Mouse (Mus musculus): Measurements from ENCODE around the gene Cyb561d2. TPM values are rescaled to one million over a fixed set of nuclear protein-coding genes. Genes with fewer than 3 reads are reported as not detected.
"Not testable (repeated sequence)": the region's sequence is repeated elsewhere in the genome, so short reads cannot be mapped to it uniquely, and the experiment has no call there.

The Cyb561d2 gene
- polyA plus RNA-seq, 1 experiment from 2014 or later: 21.0 TPM

DNA sequence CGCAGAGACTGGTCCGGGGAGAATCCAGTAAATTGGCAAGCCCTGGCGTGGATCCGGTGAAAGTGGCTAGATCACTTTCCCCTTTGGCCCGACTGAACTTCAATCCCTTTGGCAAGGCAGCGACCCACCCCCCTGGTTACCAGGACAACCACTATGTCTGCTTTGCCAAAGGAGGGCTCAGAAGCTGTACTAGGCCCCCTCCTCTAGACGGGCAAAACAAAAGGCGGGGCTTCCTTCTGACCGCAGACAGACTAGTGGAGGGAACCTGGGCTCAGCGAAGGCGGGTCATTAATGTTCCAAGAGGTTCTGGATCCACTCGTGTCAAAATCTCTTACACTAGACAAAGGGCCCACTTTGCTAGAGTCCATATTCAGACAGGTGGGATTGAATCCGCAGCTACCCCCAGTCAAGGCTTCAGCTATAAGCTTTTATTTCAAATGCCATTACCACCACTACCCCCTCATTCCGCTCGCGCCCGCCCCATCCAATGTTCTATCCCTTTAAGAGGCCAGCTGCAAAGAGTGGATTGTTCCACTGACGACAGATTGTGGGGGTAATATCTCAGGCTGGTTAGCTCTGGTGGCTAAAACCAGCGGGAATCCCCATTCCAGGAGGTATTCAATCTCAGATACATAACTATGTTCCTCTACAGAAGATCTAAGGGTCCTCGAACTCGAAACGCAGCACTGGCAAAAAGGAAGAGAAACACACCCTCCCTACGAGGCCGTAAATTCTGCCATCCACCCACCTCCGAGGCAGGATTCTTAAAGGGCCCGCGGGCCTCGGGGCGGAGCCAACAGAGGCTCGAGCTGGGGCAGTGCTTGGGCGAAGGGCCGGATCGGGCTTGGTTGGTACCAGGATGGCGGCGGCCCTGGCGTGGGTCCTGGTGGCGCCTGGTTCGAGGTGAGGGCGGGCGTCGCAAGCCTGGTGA is 26.6 kb upstream of the Cyb561d2 start:
- DNase-seq (ENCODE audit: extremely low spot score, low spot score): peak; percentile 90
- peak overlapping the region; percentile 94 for H3K27ac ChIP-seq
- H3K4me3 ChIP-seq: peak overlapping the region; percentile 93
- peaks cover 2% of the 10 kb centered on the region; the same call in 1 of the 2 replicates for H3K9me3 ChIP-seq
- H3K27me3 ChIP-seq (ENCODE audit: poor library complexity, severe bottlenecking): no peaks in the 10 kb centered on the region
- peaks cover 78% of the 10 kb centered on the region for H3K4me1 ChIP-seq
- peaks cover 63% of the 10 kb centered on the region for H3K36me3 ChIP-seq (replicated peaks)
- under 1% methylated on average over 41 of the region's 41 CpGs for WGBS

DNA sequence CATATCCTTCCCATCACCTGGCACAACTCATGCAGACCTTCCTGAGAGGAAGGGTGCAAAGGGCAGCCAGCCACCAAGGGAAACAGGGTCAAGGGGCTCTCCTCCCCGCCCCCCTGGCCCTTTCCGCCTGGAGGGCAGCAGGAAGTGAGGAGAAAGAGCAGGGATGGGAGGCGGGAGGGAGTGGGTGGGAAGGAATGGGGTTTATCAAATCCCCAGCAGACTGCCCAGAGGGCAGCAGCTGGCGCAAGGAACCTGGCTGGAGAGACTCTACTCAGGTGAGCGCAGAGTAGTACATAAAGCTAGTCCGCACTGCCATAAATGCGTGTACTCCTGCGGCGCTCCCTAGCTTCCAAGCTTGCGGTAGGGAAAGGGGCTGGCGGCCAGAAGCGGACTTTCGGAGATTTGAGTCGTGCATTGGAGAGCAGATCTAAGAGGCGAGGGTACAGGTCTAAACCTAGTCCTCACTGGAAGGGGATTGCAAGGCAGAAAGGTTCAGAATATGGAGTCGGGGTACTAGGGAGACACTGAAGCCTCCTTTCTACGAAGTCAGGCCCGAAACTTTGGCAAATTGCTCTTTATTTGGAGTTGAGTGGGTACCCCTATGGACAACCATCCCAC is 25.8 kb upstream of the Cyb561d2 start, which contains the start of gene Hyal2:
Hyal2 (plus strand) TSS at position 244 of the 618 bp plus-strand sequence.
- no peak for DNase-seq (ENCODE audit: extremely low spot score, low spot score)
- WGBS: 4% methylated on average over 18 of the region's 18 CpGs
- Histone ChIP-seq H3K36me3 (replicated peaks) (peaks cover 55% of the 10 kb centered on the region), H3K27ac (peak within 1 kb of the TSS; percentile 94), H3K4me3 (peak within 1 kb of the TSS; percentile 93), H3K27me3 (ENCODE audit: poor library complexity, severe bottlenecking) (no peaks in the 10 kb centered on the region), H3K4me1 (peaks cover 86% of the 10 kb centered on the region), H3K9me3 (no peaks in the 10 kb centered on the region)

DNA sequence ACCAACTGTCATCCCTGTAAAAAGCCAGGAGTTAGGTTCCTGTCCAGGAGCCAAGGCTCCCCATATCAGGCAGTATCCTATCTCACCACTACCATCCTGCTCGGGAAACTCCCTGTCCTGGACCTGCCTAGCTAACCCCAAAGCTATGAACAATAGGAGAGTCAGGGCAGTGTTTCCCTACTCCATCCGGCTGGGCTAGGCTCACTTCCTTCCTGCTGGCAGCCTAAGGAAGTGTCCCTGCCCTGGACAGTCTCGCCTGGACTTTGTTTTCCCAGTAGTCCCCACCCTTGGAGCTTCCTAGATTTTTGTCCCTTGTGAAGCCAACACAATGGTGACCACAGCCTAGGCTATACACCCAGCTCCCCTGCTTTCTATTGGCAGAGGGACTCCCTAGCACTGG is 24.9 kb upstream of the Cyb561d2 start:
- H3K9me3 ChIP-seq: no peaks in the 10 kb centered on the region
- H3K36me3 ChIP-seq (replicated peaks): peaks cover 53% of the 10 kb centered on the region
- H3K4me1 ChIP-seq: peaks cover 88% of the 10 kb centered on the region

DNA sequence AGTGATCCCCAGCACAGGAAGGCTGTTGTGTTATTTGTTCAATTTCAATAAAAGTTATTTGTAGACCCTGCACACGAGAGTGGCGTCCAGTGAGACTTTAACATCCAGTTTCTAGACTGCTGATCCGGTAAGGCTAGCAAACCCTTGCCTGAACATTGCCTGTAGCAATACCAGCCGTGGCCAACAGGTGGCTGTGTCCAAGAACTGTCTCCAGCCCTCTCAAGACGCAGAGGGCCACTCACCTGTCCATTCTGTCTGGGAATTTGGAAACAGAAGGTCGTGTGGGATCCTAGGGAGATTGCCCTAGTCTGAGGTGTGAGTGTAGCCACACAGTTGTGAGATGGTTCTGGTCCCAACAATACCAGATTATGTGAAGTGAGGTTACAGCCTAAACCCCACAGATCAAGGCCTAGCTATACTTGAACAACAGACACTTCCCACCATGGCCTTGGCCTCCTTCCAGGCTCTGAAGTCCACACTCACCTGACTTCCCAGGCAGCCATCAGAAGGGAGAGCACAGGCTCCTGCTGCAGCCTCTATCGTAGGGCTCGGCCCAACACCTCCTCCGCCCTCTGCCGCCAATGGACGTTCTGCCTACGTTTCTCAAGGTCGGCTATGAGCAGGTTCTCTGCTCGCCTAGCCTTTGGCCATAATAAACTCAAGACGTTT is 24.2 kb upstream of the Cyb561d2 start:
- Histone ChIP-seq H3K36me3 (replicated peaks) (peaks cover 53% of the 10 kb centered on the region), H3K27ac (peak overlapping the region; percentile 65; the same call in 1 of the 2 replicates), H3K4me1 (peaks cover 82% of the 10 kb centered on the region), H3K4me3 (peak overlapping the region; percentile 93; the same call in 1 of the 2 replicates), H3K9me3 (no peaks in the 10 kb centered on the region), H3K27me3 (ENCODE audit: poor library complexity, severe bottlenecking) (no peaks in the 10 kb centered on the region)
- WGBS: 61% methylated on average over 15 of the region's 15 CpGs
- peak; percentile 80 for DNase-seq (ENCODE audit: extremely low spot score, low spot score)

More for the DNA sequence above, 24.9 kb upstream of the Cyb561d2 start:
- Histone ChIP-seq H3K27ac (peak overlapping the region; percentile 94), H3K4me3 (peak overlapping the region; percentile 93), H3K27me3 (ENCODE audit: poor library complexity, severe bottlenecking) (no peaks in the 10 kb centered on the region)
- 65% methylated on average over 3 of the region's 3 CpGs for WGBS
- no peak for DNase-seq (ENCODE audit: extremely low spot score, low spot score)

DNA sequence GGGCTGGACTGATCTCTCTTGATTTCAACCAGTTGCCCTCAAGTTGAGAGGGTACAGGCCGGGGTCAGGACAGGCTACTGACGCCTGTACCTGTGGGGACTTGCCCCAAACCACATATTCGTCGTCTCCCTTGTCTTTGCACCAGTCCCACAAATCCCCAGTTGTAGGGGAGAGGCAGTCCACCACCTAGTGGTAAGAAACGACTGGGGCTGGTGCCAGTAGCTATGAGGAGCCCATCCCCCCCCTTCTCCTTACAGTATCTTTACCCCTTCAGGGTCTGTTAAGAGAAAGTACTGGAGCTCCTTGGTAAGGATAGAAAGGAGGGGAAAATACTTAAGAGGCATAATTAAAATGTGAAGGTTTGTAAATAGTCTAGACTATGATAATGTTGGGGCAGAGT is 23.6 kb upstream of the Cyb561d2 start:
- H3K27ac ChIP-seq; H3K9me3 ChIP-seq; DNase-seq (ENCODE audit: extremely low spot score, low spot score); H3K27me3 ChIP-seq (ENCODE audit: poor library complexity, severe bottlenecking): not testable (repeated sequence)
- Histone ChIP-seq H3K36me3 (replicated peaks) (peaks cover 53% of the 10 kb centered on the region), H3K4me1 (peaks cover 75% of the 10 kb centered on the region), H3K4me3 (peak overlapping the region; percentile 93; the same call in 1 of the 2 replicates)
- WGBS: 53% methylated on average over 5 of the region's 5 CpGs

DNA sequence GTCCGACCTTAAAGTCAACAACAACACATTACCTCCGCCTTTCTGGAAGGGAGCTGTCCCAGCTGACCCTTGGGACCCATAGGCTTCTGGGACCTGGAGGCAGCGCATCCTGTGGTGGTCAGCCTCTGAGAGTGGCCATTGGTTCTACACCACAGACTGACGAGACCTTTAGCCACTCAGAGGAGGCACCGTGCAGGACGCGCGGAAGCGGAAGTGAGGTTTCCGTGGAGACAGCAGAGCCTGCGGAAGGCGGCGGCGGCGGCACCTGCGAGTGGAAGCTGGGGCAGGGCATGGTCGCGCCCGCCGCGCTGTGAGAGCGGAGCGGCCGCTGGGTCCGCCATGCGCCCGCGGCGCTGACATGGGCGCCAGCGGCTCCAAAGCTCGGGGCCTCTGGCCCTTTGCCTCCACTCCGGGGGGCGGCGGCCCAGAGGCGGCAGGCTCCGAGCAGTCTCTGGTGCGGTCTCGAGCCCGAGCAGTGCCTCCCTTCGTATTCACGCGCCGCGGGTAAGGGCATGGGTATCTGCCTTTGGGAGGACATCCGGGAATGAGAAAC is 21.1 kb upstream of the Cyb561d2 start, which contains the start of gene Tusc2:
Tusc2 (plus strand) TSS at position 227 of the 553 bp plus-strand sequence.
- peak within 1 kb of the TSS; percentile 88 for H3K27ac ChIP-seq
- peaks cover 61% of the 10 kb centered on the region for H3K4me1 ChIP-seq
- H3K9me3 ChIP-seq: no peaks in the 10 kb centered on the region
- H3K36me3 ChIP-seq (replicated peaks): peaks cover 72% of the 10 kb centered on the region
- peak; percentile 96 for DNase-seq (ENCODE audit: extremely low spot score, low spot score)
- H3K4me3 ChIP-seq: peak within 1 kb of the TSS; percentile 93
- WGBS: 1% methylated on average over 46 of the region's 46 CpGs
- H3K27me3 ChIP-seq (ENCODE audit: poor library complexity, severe bottlenecking): no peaks in the 10 kb centered on the region

DNA sequence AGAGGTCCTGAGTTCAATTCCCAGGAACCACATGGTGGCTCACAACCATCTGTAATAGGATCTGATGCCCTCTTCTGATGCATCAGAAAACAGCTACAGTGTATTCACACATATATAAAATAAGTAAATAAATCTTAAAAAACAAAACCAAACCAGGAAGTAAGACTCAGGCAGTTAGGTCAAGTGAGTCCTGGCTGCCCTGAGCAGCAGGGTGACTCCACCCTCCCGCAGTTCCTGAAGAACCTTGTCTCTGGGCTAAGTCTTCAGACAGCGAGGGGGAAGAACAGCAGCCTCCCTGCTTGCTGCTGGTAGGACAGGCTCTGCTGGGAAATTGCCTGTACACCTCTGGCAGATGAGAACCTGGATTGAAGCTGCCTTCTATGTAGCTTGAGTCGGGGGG is 14.4 kb upstream of the Cyb561d2 start:
- H3K36me3 ChIP-seq (replicated peaks): peaks cover 54% of the 10 kb centered on the region
- WGBS: 74% methylated on average over 3 of the region's 3 CpGs
- peaks cover 19% of the 10 kb centered on the region for H3K27me3 ChIP-seq (ENCODE audit: poor library complexity, severe bottlenecking)
- H3K4me3 ChIP-seq: peak overlapping the region; percentile 88
- no peaks in the 10 kb centered on the region for H3K9me3 ChIP-seq
- DNase-seq (ENCODE audit: extremely low spot score, low spot score): no peak
- H3K4me1 ChIP-seq: peaks cover 55% of the 10 kb centered on the region
- no peak overlapping the region for H3K27ac ChIP-seq

DNA sequence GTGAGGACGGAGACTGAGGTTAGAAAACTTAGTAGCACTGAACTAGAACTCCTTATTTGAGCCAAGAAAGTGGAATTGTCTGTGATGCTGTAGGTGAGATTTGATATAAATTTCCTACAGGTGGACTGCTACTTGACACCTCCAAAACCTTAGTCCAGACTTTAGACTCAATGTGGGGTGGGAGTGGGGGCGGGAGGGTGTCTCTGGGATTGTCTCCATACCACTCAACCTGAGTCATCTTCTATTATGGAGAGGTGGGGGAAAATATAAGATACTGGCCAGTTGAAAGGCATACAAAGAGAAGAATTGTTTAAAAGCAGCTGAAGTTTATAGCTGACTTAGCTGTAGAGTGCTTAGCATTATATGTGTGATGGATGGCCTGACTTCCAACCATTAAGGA is 13.7 kb upstream of the Cyb561d2 start:
- DNase-seq (ENCODE audit: extremely low spot score, low spot score): no peak
- Histone ChIP-seq H3K27me3 (ENCODE audit: poor library complexity, severe bottlenecking) (peaks cover 26% of the 10 kb centered on the region), H3K36me3 (replicated peaks) (peaks cover 48% of the 10 kb centered on the region), H3K27ac (peak overlapping the region; percentile 96), H3K4me3 (peak overlapping the region; percentile 88), H3K4me1 (peaks cover 61% of the 10 kb centered on the region), H3K9me3 (no peaks in the 10 kb centered on the region)
- WGBS: 56% methylated on average over 2 of the region's 2 CpGs

DNA sequence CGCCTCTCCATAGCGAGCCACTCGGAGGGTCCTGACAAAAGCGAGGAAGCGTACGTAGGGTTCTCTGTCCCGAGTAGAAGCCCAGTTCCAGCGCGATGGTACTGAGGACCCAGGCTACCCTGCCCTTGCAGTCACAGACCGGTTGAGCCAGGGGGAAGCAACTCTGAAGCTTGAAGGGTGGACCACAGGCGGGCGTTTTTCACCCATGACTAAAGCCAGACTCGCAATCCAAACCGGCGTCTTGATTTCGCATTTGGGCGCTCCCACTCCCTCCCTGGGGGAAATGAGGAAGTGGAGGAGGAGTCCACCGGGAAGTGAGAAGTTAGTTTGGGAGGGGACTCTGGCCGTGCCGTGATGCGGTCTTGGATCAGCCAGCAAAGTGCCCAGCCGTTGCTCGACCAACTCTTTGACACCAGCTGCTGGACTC is 13.1 kb upstream of the Cyb561d2 start:
- peak; percentile 60 for DNase-seq (ENCODE audit: extremely low spot score, low spot score)
- H3K27ac ChIP-seq: peak overlapping the region; percentile 96
- peak overlapping the region; percentile 88 for H3K4me3 ChIP-seq
- H3K36me3 ChIP-seq (replicated peaks): peaks cover 41% of the 10 kb centered on the region
- under 1% methylated on average over 23 of the region's 23 CpGs for WGBS
- H3K27me3 ChIP-seq (ENCODE audit: poor library complexity, severe bottlenecking): peaks cover 32% of the 10 kb centered on the region
- H3K4me1 ChIP-seq: peaks cover 68% of the 10 kb centered on the region
- H3K9me3 ChIP-seq: no peaks in the 10 kb centered on the region

DNA sequence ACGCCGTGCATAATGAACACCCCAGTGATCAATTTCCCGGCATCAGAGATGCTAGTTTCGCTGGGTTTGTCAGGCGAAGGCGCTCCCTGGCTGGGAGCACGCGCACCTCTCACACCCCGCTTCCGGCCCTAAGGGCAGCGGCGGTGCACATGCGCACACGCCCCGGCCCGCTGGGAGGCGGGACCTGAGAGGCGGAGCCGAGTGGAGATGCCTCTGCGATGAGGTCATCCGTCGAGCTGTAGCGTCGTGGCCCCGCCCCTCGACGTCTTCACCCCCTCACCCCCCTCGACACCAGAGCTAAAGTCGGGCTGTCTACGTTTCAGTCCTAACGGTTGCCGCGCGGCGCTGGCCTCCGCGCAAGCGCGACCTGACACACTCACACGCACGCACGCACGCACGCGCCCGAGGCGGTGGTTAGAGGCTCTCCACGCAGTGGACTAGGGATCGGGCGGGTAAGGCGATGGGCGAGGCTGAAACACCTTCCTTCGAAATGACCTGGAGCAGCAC is 12.4 kb upstream of the Cyb561d2 start:
- Histone ChIP-seq H3K36me3 (replicated peaks) (peaks cover 34% of the 10 kb centered on the region), H3K27ac (peak overlapping the region; percentile 96), H3K9me3 (no peaks in the 10 kb centered on the region), H3K4me3 (peak overlapping the region; percentile 88), H3K4me1 (peaks cover 73% of the 10 kb centered on the region), H3K27me3 (ENCODE audit: poor library complexity, severe bottlenecking) (peaks cover 39% of the 10 kb centered on the region)
- under 1% methylated on average over 53 of the region's 53 CpGs for WGBS
- DNase-seq (ENCODE audit: extremely low spot score, low spot score): peak; percentile 98

DNA sequence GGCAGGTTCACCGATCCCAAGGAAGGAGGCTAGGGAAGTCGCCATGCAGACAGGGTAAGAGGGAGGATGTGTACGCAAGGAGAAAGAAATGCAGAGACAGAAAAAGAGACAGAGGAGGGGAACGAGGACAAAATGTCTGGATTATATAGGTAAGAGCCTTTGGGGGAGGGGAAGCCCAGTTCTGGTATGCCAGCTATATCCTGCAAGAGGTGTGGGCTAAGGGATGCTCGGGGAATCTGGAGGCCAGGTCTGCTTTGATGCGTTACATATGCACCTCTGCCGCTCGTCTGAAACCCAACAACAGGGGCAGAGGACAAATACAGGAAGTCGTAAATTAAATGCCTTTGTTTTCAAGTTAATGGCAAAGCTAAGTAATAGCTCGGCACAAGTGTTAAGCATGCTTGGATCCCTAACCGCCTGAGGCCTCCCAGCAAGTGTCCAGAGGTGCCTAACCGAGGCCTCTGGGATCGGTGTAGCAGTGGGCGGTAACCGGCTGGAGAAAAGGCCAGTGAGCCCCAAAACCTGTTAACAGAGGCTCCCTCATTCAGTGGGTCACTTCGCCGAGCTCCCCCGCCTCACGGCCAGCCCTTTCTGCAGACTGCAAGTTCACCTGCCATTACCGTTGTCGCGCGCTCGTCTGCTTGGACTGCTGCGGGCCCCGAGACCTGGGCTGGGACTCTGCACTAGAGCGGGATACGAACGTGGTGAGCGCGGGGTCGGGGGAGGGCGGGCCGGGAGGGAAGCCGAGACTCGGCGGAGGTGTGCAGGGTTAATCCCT is 11.7 kb upstream of the Cyb561d2 start:
- 6% methylated on average over 37 of the region's 37 CpGs for WGBS
- H3K27ac ChIP-seq: peak overlapping the region; percentile 96
- DNase-seq (ENCODE audit: extremely low spot score, low spot score): no peak
- H3K9me3 ChIP-seq: no peaks in the 10 kb centered on the region
- peaks cover 73% of the 10 kb centered on the region for H3K4me1 ChIP-seq
- peak overlapping the region; percentile 88 for H3K4me3 ChIP-seq
- peaks cover 46% of the 10 kb centered on the region for H3K27me3 ChIP-seq (ENCODE audit: poor library complexity, severe bottlenecking)
- peaks cover 28% of the 10 kb centered on the region for H3K36me3 ChIP-seq (replicated peaks)
